Mouse (Mus musculus) MEL (cell line): ENCODE measurements around the gene Slc30a3. TPM values are rescaled to one million over a fixed set of nuclear protein-coding genes. Genes with fewer than 3 reads are reported as not detected.

Source experiments
- DNase-seq: peaks from one replicate; pipeline ENCODE4 v3.0.0; 2011; ENCODE audit warnings: low read depth, low spot score
- H3K27ac ChIP-seq: 2 replicates; pipeline ENCODE4 v1.5.1; 2012; ENCODE audit warnings: low read depth, mild to moderate bottlenecking, control low read depth, low read length, moderate library complexity; ENCODE audit not compliant: control insufficient read depth
- H3K27me3 ChIP-seq, 2 experiments: fragments of 150-350 bp in 1 of 2; sonication (generic) in 1 of 2; 2 replicates each; pipeline ENCODE4 v1.6.1; 2012; ENCODE audit warnings: low read length in 2 of 2, mild to moderate bottlenecking in 2 of 2, improper control_type of control experiment in 1 of 2, moderate library complexity in 1 of 2; ENCODE audit not compliant: insufficient read depth in 2 of 2, control insufficient read depth in 1 of 2
- H3K36me3 ChIP-seq, 2 experiments: 2 replicates each; pipeline ENCODE4 v1.6.1; 2012 to 2014; ENCODE audit warnings: low read length in 2 of 2, improper control_type of control experiment in 1 of 2, inconsistent platforms in 1 of 2, mild to moderate bottlenecking in 1 of 2; ENCODE audit not compliant: insufficient read depth in 2 of 2, control insufficient read depth in 1 of 2
- H3K4me1 ChIP-seq, 2 experiments: fragments of 150-350 bp in 1 of 2; sonication (generic) in 1 of 2; 2 replicates each; pipeline ENCODE4 v1.6.1; 2012; ENCODE audit warnings: low read length in 2 of 2, improper control_type of control experiment in 1 of 2, mild to moderate bottlenecking in 1 of 2; ENCODE audit not compliant: insufficient read depth in 2 of 2, control insufficient read depth in 1 of 2
- H3K4me3 ChIP-seq, 2 experiments: fragments of 150-350 bp in 1 of 2; sonication (generic) in 1 of 2; 2 replicates each; pipeline ENCODE4 v1.5.1; 2012; ENCODE audit warnings: low read depth in 2 of 2, low read length in 2 of 2, mild to moderate bottlenecking in 2 of 2, moderate library complexity in 2 of 2, control low read depth in 1 of 2, improper control_type of control experiment in 1 of 2; ENCODE audit not compliant: control insufficient read depth in 1 of 2, insufficient read depth in 1 of 2
- H3K79me2 ChIP-seq: 2 replicates; pipeline ENCODE4 v1.6.1; 2012; ENCODE audit warnings: mild to moderate bottlenecking, low read length, moderate library complexity; ENCODE audit not compliant: control insufficient read depth, poor library complexity, insufficient read depth
- H3K9ac ChIP-seq: 2 replicates; pipeline ENCODE4 v1.6.1; 2012; ENCODE audit warnings: low read depth, mild to moderate bottlenecking, control low read depth, low read length, moderate library complexity; ENCODE audit not compliant: control insufficient read depth, poor library complexity, severe bottlenecking
- H3K9me3 ChIP-seq: fragments of 150-350 bp; sonication (generic); replicated peaks from 2 replicates; pipeline ENCODE4 v1.6.1; 2012; ENCODE audit warnings: mild to moderate bottlenecking, low read length, improper control_type of control experiment, moderate library complexity; ENCODE audit not compliant: insufficient read depth
- BHLHE40 ChIP-seq: IDR thresholded peaks from 2 replicates; pipeline ENCODE4 v1.6.1; 2012; ENCODE audit warnings: low read depth, mild to moderate bottlenecking, inconsistent platforms, low read length, improper control_type of control experiment, borderline replicate concordance
- CHD1 ChIP-seq: IDR thresholded peaks from 2 replicates; pipeline ENCODE4 v1.6.1; 2012; ENCODE audit warnings: low read depth, mild to moderate bottlenecking, inconsistent platforms, low read length, improper control_type of control experiment
- CTCF ChIP-seq, 3 experiments: IDR thresholded peaks in 2 of 3; conservative IDR thresholded peaks in 1 of 3; 2 replicates each; pipeline ENCODE4 v1.5.1; 2011 to 2012; ENCODE audit warnings: low read length in 3 of 3, low read depth in 2 of 3, mild to moderate bottlenecking in 2 of 3, improper control_type of control experiment in 1 of 3, inconsistent platforms in 1 of 3, mixed read lengths in 1 of 3, moderate library complexity in 1 of 3; ENCODE audit not compliant: control insufficient read depth in 1 of 3, insufficient read depth in 1 of 3, poor library complexity in 1 of 3, severe bottlenecking in 1 of 3
- EP300 ChIP-seq, 2 experiments: IDR thresholded peaks; 2 replicates each; pipeline ENCODE4 v1.6.1; 2011; ENCODE audit warnings: improper control_type of control experiment in 2 of 2, low read length in 2 of 2, low read depth in 1 of 2, mild to moderate bottlenecking in 1 of 2
- ETS1 ChIP-seq: IDR thresholded peaks from 2 replicates; pipeline ENCODE4 v1.6.1; 2012; ENCODE audit warnings: low read depth, mild to moderate bottlenecking, inconsistent platforms, low read length, improper control_type of control experiment, moderate library complexity
- GATA1 ChIP-seq: IDR thresholded peaks from 2 replicates; pipeline ENCODE4 v1.6.1; 2011; ENCODE audit warnings: low read depth, low read length, improper control_type of control experiment
- HCFC1 ChIP-seq: IDR thresholded peaks from 2 replicates; pipeline ENCODE4 v1.6.1; 2012; ENCODE audit warnings: low read depth, mild to moderate bottlenecking, inconsistent platforms, low read length, improper control_type of control experiment, moderate library complexity
- JUND ChIP-seq: IDR thresholded peaks from 2 replicates; pipeline ENCODE4 v1.6.1; 2011; ENCODE audit warnings: low read depth, mild to moderate bottlenecking, improper control_type of control experiment, low read length
- KAT2A ChIP-seq: conservative IDR thresholded peaks from 2 replicates; pipeline ENCODE4 v1.6.1; 2012; ENCODE audit warnings: low read depth, low read length, improper control_type of control experiment, inconsistent platforms
- MAX ChIP-seq: IDR thresholded peaks from 2 replicates; pipeline ENCODE4 v1.6.1; 2011; ENCODE audit warnings: low read length, improper control_type of control experiment
- MAZ ChIP-seq: IDR thresholded peaks from 2 replicates; pipeline ENCODE4 v1.6.1; 2012; ENCODE audit warnings: low read depth, mild to moderate bottlenecking, inconsistent platforms, low read length, improper control_type of control experiment
- MEF2A ChIP-seq: IDR thresholded peaks from 2 replicates; pipeline ENCODE4 v1.6.1; 2014; ENCODE audit warnings: low read depth, mild to moderate bottlenecking, inconsistent platforms, low read length, improper control_type of control experiment; ENCODE audit not compliant: poor library complexity, insufficient replicate concordance, severe bottlenecking; ENCODE audit errors: extremely low read depth
- MXI1 ChIP-seq: IDR thresholded peaks from 2 replicates; pipeline ENCODE4 v1.6.1; 2011; ENCODE audit warnings: mild to moderate bottlenecking, low read depth, low read length, improper control_type of control experiment
- MYB ChIP-seq: IDR thresholded peaks from 2 replicates; pipeline ENCODE4 v1.6.1; 2011; ENCODE audit warnings: mild to moderate bottlenecking, low read depth, low read length, improper control_type of control experiment
- NELFE ChIP-seq: IDR thresholded peaks from 2 replicates; pipeline ENCODE4 v1.6.1; 2011; ENCODE audit warnings: low read depth, low read length, improper control_type of control experiment
- NRF1 ChIP-seq: IDR thresholded peaks from 2 replicates; pipeline ENCODE4 v1.6.1; 2014; ENCODE audit warnings: low read depth, mild to moderate bottlenecking, inconsistent platforms, low read length, improper control_type of control experiment, moderate library complexity; ENCODE audit not compliant: poor library complexity, insufficient read depth, severe bottlenecking
- POLR2A ChIP-seq, 2 experiments: IDR thresholded peaks; 2 replicates each; pipeline ENCODE4 v1.6.1; 2011 to 2012; ENCODE audit warnings: low read length in 2 of 2, mild to moderate bottlenecking in 2 of 2, control low read depth in 1 of 2, improper control_type of control experiment in 1 of 2, low read depth in 1 of 2, moderate library complexity in 1 of 2; ENCODE audit not compliant: control insufficient read depth in 1 of 2, insufficient read depth in 1 of 2, poor library complexity in 1 of 2
- POLR2AphosphoS2 ChIP-seq: IDR thresholded peaks from 2 replicates; pipeline ENCODE4 v1.6.1; 2011; ENCODE audit warnings: low read length, improper control_type of control experiment
- POLR2AphosphoS5 ChIP-seq: IDR thresholded peaks from 2 replicates; pipeline ENCODE4 v1.6.1; 2012; ENCODE audit warnings: low read depth, borderline replicate concordance, mild to moderate bottlenecking, inconsistent platforms, low read length, moderate library complexity, mixed read lengths
- RAD21 ChIP-seq: IDR thresholded peaks from 2 replicates; pipeline ENCODE4 v1.6.1; 2011; ENCODE audit warnings: mild to moderate bottlenecking, low read depth, low read length, improper control_type of control experiment
- RCOR1 ChIP-seq: IDR thresholded peaks from 2 replicates; pipeline ENCODE4 v1.6.1; 2012; ENCODE audit warnings: low read depth, mild to moderate bottlenecking, inconsistent platforms, low read length, improper control_type of control experiment
- SIN3A ChIP-seq: IDR thresholded peaks from 2 replicates; pipeline ENCODE4 v1.6.1; 2012; ENCODE audit warnings: low read length, improper control_type of control experiment, inconsistent platforms
- SMC3 ChIP-seq: IDR thresholded peaks from 2 replicates; pipeline ENCODE4 v1.6.1; 2011; ENCODE audit warnings: low read depth, low read length, improper control_type of control experiment
- TBP ChIP-seq: IDR thresholded peaks from 2 replicates; pipeline ENCODE4 v1.8.0; 2011; ENCODE audit warnings: low read depth, low read length, improper control_type of control experiment
- TCF12 ChIP-seq: IDR thresholded peaks from 2 replicates; pipeline ENCODE4 v1.6.1; 2014; ENCODE audit warnings: low read depth, mild to moderate bottlenecking, inconsistent platforms, low read length, improper control_type of control experiment, moderate library complexity
- USF1 ChIP-seq: IDR thresholded peaks from 2 replicates; pipeline ENCODE4 v1.6.1; 2014; ENCODE audit warnings: low read depth, mild to moderate bottlenecking, inconsistent platforms, low read length, improper control_type of control experiment, moderate library complexity
- USF2 ChIP-seq, 2 experiments: IDR thresholded peaks; 2 replicates each; pipeline ENCODE4 v1.6.1; 2011 to 2012; ENCODE audit warnings: improper control_type of control experiment in 2 of 2, low read length in 2 of 2, borderline replicate concordance in 1 of 2, inconsistent platforms in 1 of 2, low read depth in 1 of 2, mild to moderate bottlenecking in 1 of 2; ENCODE audit not compliant: insufficient read depth in 1 of 2
- ZC3H11A ChIP-seq: IDR thresholded peaks from 2 replicates; pipeline ENCODE4 v1.6.1; 2012; ENCODE audit warnings: low read depth, mild to moderate bottlenecking, inconsistent platforms, low read length, improper control_type of control experiment
- ZMIZ1 ChIP-seq: IDR thresholded peaks from 2 replicates; pipeline ENCODE4 v1.6.1; 2012; ENCODE audit warnings: low read depth, mild to moderate bottlenecking, inconsistent platforms, low read length, improper control_type of control experiment, moderate library complexity
- polyA plus RNA-seq, 2 experiments: library from polyadenylated mRNA; stranded (reverse) in 1 of 2; unstranded in 1 of 2; fragments of >175 nt in 1 of 2; fragments of >200 nt in 1 of 2; gene quantifications; 2 replicates each; pipeline versions ENCODE4 v1.2.1 to v1.2.4; 2012; ENCODE audit warnings: low replicate concordance in 2 of 2, low read depth in 1 of 2; ENCODE audit not compliant: insufficient read length in 2 of 2, insufficient read depth in 1 of 2, missing spikeins in 1 of 2
- total RNA-seq: library from RNA; depleted of rRNA; stranded (reverse); fragments of 300-350 nt; gene quantifications from 2 replicates; pipeline ENCODE4 v1.2.3, GENCODE M21; 2012

Gene Slc30a3
- total and polyA plus RNA-seq, 3 experiments, result not detected

GRCm38 (mm10) chr5:31123481-31123880, 15.4 kb upstream of the Slc30a3 start:
- H3K4me3 ChIP-seq, result no peak overlapping the region
- peaks cover 0 to 5% of the 10 kb centered on the region in 2 experiments; a peak in 1 of 4 replicates for H3K36me3 ChIP-seq
- H3K27me3 ChIP-seq, result peaks cover under 1 to 5% of the 10 kb centered on the region in 2 experiments; a peak in 3 of 4 replicates
- no peak for DNase-seq
- H3K27ac ChIP-seq, result no peak overlapping the region
- no peaks in the 10 kb centered on the region for H3K9me3 ChIP-seq
- H3K79me2 ChIP-seq, result no peaks in the 10 kb centered on the region
- no peak overlapping the region for H3K9ac ChIP-seq
- H3K4me1 ChIP-seq, result peaks cover 2 to 9% of the 10 kb centered on the region in 2 experiments; a peak in 3 of 4 replicates
- TF ChIP-seq CHD1 (no peak), USF2 (IDR thresholded peaks at IDR 0.05; ENCODE audit: borderline replicate concordance in 1 of 2, insufficient read depth in 1 of 2, low read depth in 1 of 2, low read length in 2 of 2) (no peak), GATA1 (no peak), MYB (no peak), KAT2A (no peak), HCFC1 (no peak), ZMIZ1 (no peak), POLR2A (IDR thresholded peaks at IDR 0.05; ENCODE audit: control insufficient read depth in 1 of 2, insufficient read depth in 1 of 2, low read depth in 1 of 2, low read length in 2 of 2, poor library complexity in 1 of 2) (no peak), MEF2A (no peak), TBP (no peak), JUND (no peak), ZC3H11A (no peak), POLR2AphosphoS5 (no peak), CTCF (IDR thresholded peaks at IDR 0.05 in 2 of 3, conservative IDR thresholded peaks at IDR 0.05 in 1 of 3; ENCODE audit: control insufficient read depth in 1 of 3, insufficient read depth in 1 of 3, low read depth in 2 of 3, low read length in 3 of 3, poor library complexity in 1 of 3, severe bottlenecking in 1 of 3) (no peak), EP300 (IDR thresholded peaks at IDR 0.05; ENCODE audit: low read depth in 1 of 2, low read length in 2 of 2) (no peak), NRF1 (no peak), ETS1 (no peak), MAX (no peak), USF1 (no peak), SIN3A (no peak)

GRCm38 (mm10) chr5:31121111-31121510, 13.1 kb upstream of the Slc30a3 start:
- Histone ChIP-seq H3K4me3 (no peak overlapping the region), H3K36me3 (peaks cover 0 to 5% of the 10 kb centered on the region in 2 experiments; a peak in 1 of 4 replicates), H3K27ac (no peak overlapping the region), H3K9me3 (no peaks in the 10 kb centered on the region), H3K4me1 (peaks cover 2 to 7% of the 10 kb centered on the region in 2 experiments; a peak in 3 of 4 replicates), H3K79me2 (no peaks in the 10 kb centered on the region), H3K27me3 (peaks cover 8 to 10% of the 10 kb centered on the region in 2 experiments), H3K9ac (no peak overlapping the region)
- peak; percentile 77 for DNase-seq
- TF ChIP-seq HCFC1, result no peak
- no peak for TF ChIP-seq NELFE
- TF ChIP-seq MAZ, result no peak
- no peak for TF ChIP-seq ZMIZ1
- no peak for TF ChIP-seq JUND
- no peak for TF ChIP-seq RAD21
- peak; percentile 31 to 43; a peak in 2 of 4 replicates for TF ChIP-seq EP300 (IDR thresholded peaks at IDR 0.05; ENCODE audit: low read depth in 1 of 2, low read length in 2 of 2)
- TF ChIP-seq RCOR1, result no peak
- no peak for TF ChIP-seq CHD1
- TF ChIP-seq SIN3A, result peak; percentile 58; the same call in 1 of the 2 replicates
- TF ChIP-seq TCF12, result no peak
- no peak for TF ChIP-seq SMC3
- no peak for TF ChIP-seq NRF1
- TF ChIP-seq MXI1, result peak; percentile 64
- no peak for TF ChIP-seq POLR2AphosphoS2
- TF ChIP-seq USF2 (IDR thresholded peaks at IDR 0.05; ENCODE audit: borderline replicate concordance in 1 of 2, insufficient read depth in 1 of 2, low read depth in 1 of 2, low read length in 2 of 2), result no peak
- no peak for TF ChIP-seq BHLHE40
- peak; percentile 46; the same call in 1 of the 2 replicates for TF ChIP-seq GATA1
- no peak for TF ChIP-seq ETS1
- peak; percentile 80; the same call in 1 of the 2 replicates for TF ChIP-seq MAX
- no peak for TF ChIP-seq KAT2A
